Mouse (Mus musculus): ENCODE measurements around the gene Myoz2.
A peak's percentile ranks its signal among the peaks of the same experiment; 100 is the strongest.

The Myoz2 gene

GRCm38 (mm10) chr3:123009417-123009816 lies 25.4 kb downstream of the Myoz2 start:
- no peak for DNase-seq (ENCODE audit: low read depth, low spot score)

GRCm38 (mm10) chr3:123007386-123007785 lies 27.4 kb downstream of the Myoz2 start:
- no peak for DNase-seq (ENCODE audit: low read depth, low spot score)

GRCm38 (mm10) chr3:123001053-123001452 lies 33.8 kb downstream of the Myoz2 start:
- no peak for DNase-seq (ENCODE audit: low read depth, low spot score)

- DNase-seq (ENCODE audit: low read depth, low spot score) = no peak
These were observed 36.3 kb downstream of the Myoz2 start for GRCm38 (mm10) chr3:122998511-122998910.

- DNase-seq (ENCODE audit: low read depth, low spot score) = no peak
These were observed 37.8 kb downstream of the Myoz2 start for GRCm38 (mm10) chr3:122996968-122997367.

- no peak for DNase-seq (ENCODE audit: low read depth, low spot score)
These were observed 47.9 kb downstream of the Myoz2 start for GRCm38 (mm10) chr3:122986906-122987305.

- DNase-seq (ENCODE audit: low read depth, low spot score) = no peak
These were observed 48.4 kb downstream of the Myoz2 start for GRCm38 (mm10) chr3:122986386-122986785.

GRCm38 (mm10) chr3:122985183-122985944 lies 49.5 kb downstream of the Myoz2 start:
- peak; percentile 37 for DNase-seq (ENCODE audit: low read depth, low spot score)

GRCm38 (mm10) chr3:122984249-122985182 lies 50.3 kb downstream of the Myoz2 start, which contains the start of gene Usp53:
TSS of gene Usp53 (minus strand) at chr3:122984510.
- DNase-seq (ENCODE audit: low read depth, low spot score) = peak; percentile 98

- DNase-seq (ENCODE audit: low read depth, low spot score) = peak; percentile 91
These were observed 51.0 kb downstream of the Myoz2 start for GRCm38 (mm10) chr3:122983849-122984248.

- DNase-seq (ENCODE audit: low read depth, low spot score) = no peak
These were observed 58.9 kb downstream of the Myoz2 start for GRCm38 (mm10) chr3:122975964-122976363.

- DNase-seq (ENCODE audit: low read depth, low spot score) = no peak
These were observed 59.5 kb downstream of the Myoz2 start for GRCm38 (mm10) chr3:122975363-122975762.

- no peak for DNase-seq (ENCODE audit: low read depth, low spot score)
These were observed 60.0 kb downstream of the Myoz2 start for GRCm38 (mm10) chr3:122974833-122975232.

- no peak for DNase-seq (ENCODE audit: low read depth, low spot score)
These were observed 62.5 kb downstream of the Myoz2 start for GRCm38 (mm10) chr3:122972126-122972822.

GRCm38 (mm10) chr3:122968391-122968790 lies 66.4 kb downstream of the Myoz2 start:
- DNase-seq (ENCODE audit: low read depth, low spot score) = no peak

- DNase-seq (ENCODE audit: low read depth, low spot score) = no peak
These were observed 70.5 kb downstream of the Myoz2 start for GRCm38 (mm10) chr3:122964301-122964700.

Data from ZHBTc4 (cell line).